Mouse (Mus musculus): ENCODE data around the gene Dnm3.

DNA sequence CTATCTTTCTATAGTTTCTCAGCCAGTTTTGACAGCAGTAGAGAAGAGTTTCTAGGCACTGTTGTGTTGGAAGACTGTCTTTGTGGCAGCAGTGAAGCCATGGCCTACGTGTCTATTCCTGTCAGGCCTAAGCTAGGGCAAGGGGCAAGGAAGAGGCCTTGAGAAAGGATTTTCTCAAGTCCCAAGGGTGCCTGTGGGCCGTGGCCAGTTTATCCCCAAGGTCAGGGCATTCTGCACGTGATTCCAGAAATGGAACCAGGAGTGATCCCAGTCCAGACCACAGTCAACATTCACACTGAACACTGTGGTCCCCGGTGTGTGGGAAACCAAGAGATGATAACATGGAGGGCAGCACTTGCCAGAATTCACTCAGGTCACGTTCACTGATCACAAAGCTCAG, 522.0 kb downstream of the Dnm3 start:
- TF ChIP-seq POLR2A (IDR thresholded peaks at IDR 0.05; ENCODE audit: insufficient read depth, low read depth, low read length) (no peak), CTCF (IDR thresholded peaks at IDR 0.05) (no peak)

Data from heart, adult 2 months (tissue).